Mouse (Mus musculus): ENCODE data around the gene Cst6. TPM values are rescaled to one million over a fixed set of nuclear protein-coding genes. Genes with fewer than 3 reads are reported as not detected.
"Not testable (repeated sequence)": the region's sequence is repeated elsewhere in the genome, so short reads cannot be mapped to it uniquely, and the experiment has no call there.

The Cst6 gene
- 7.5 and 11.1 TPM in 2 replicates for polyA plus RNA-seq (2015; fragmentation: Nextera tagmentation; extraction: Ambion mirVana)

GRCm38 (mm10) chr19:5349502-5349873 lies at the start of gene Cst6:
TSS of gene Cst6 (minus strand) at chr19:5349574.
- H3K4me2 ChIP-seq (ENCODE audit: low read length), result peak within 1 kb of the TSS; percentile 68
- not testable (repeated sequence) for ATAC-seq; H3K9me3 ChIP-seq (replicated peaks; ENCODE audit: control insufficient read depth, low read length, poor library complexity, severe bottlenecking); H3K27ac ChIP-seq (ENCODE audit: low read length); H3K27me3 ChIP-seq (ENCODE audit: control insufficient read depth, insufficient read depth, low read depth, low read length); H3K4me1 ChIP-seq (ENCODE audit: control insufficient read depth, insufficient read depth, low read length); H3K36me3 ChIP-seq (ENCODE audit: control insufficient read depth, insufficient read depth, low read length)
- peak within 1 kb of the TSS; percentile 71 for H3K9ac ChIP-seq (ENCODE audit: low read depth, low read length)
- WGBS, result 67% methylated on average over 6 of the region's 6 CpGs
- peak within 1 kb of the TSS; percentile 39 for H3K4me3 ChIP-seq (ENCODE audit: low read depth, low read length)

- H3K9me3 ChIP-seq (replicated peaks; ENCODE audit: control insufficient read depth, low read length, poor library complexity, severe bottlenecking), result no peaks in the 10 kb centered on the region
- H3K4me2 ChIP-seq (ENCODE audit: low read length), result no peak overlapping the region
- H3K4me1 ChIP-seq (ENCODE audit: control insufficient read depth, insufficient read depth, low read length), result peaks cover under 1% of the 10 kb centered on the region; the same call in 1 of the 2 replicates
- WGBS, result 72% methylated on average over 4 of the region's 4 CpGs
- H3K27ac ChIP-seq (ENCODE audit: low read length), result no peak overlapping the region
- no peak overlapping the region for H3K9ac ChIP-seq (ENCODE audit: low read depth, low read length)
- no peak for ATAC-seq
- H3K27me3 ChIP-seq (ENCODE audit: control insufficient read depth, insufficient read depth, low read depth, low read length), result no peaks in the 10 kb centered on the region
- no peaks in the 10 kb centered on the region for H3K36me3 ChIP-seq (ENCODE audit: control insufficient read depth, insufficient read depth, low read length)
- H3K4me3 ChIP-seq (ENCODE audit: low read depth, low read length), result no peak overlapping the region
Observed at GRCm38 (mm10) chr19:5395371-5395770, 46.0 kb upstream of the Cst6 start.

- Histone ChIP-seq H3K4me2 (ENCODE audit: low read length) (no peak overlapping the region), H3K4me1 (ENCODE audit: control insufficient read depth, insufficient read depth, low read length) (peaks cover 12% of the 10 kb centered on the region), H3K36me3 (ENCODE audit: control insufficient read depth, insufficient read depth, low read length) (no peaks in the 10 kb centered on the region), H3K9ac (ENCODE audit: low read depth, low read length) (no peak overlapping the region), H3K4me3 (ENCODE audit: low read depth, low read length) (no peak overlapping the region), H3K9me3 (replicated peaks; ENCODE audit: control insufficient read depth, low read length, poor library complexity, severe bottlenecking) (no peaks in the 10 kb centered on the region), H3K27ac (ENCODE audit: low read length) (no peak overlapping the region), H3K27me3 (ENCODE audit: control insufficient read depth, insufficient read depth, low read depth, low read length) (no peaks in the 10 kb centered on the region)
- 62% methylated on average over 10 of the region's 10 CpGs for WGBS
- ATAC-seq, result no peak
Observed at GRCm38 (mm10) chr19:5394168-5394567, 44.8 kb upstream of the Cst6 start.

- H3K27me3 ChIP-seq (ENCODE audit: control insufficient read depth, insufficient read depth, low read depth, low read length), result no peaks in the 10 kb centered on the region
- peaks cover 13% of the 10 kb centered on the region for H3K4me1 ChIP-seq (ENCODE audit: control insufficient read depth, insufficient read depth, low read length)
- no peaks in the 10 kb centered on the region for H3K9me3 ChIP-seq (replicated peaks; ENCODE audit: control insufficient read depth, low read length, poor library complexity, severe bottlenecking)
- H3K4me2 ChIP-seq (ENCODE audit: low read length), result no peak overlapping the region
- ATAC-seq, result no peak
- no peak overlapping the region for H3K27ac ChIP-seq (ENCODE audit: low read length)
- no peaks in the 10 kb centered on the region for H3K36me3 ChIP-seq (ENCODE audit: control insufficient read depth, insufficient read depth, low read length)
- H3K9ac ChIP-seq (ENCODE audit: low read depth, low read length), result no peak overlapping the region
- 57% methylated on average over 4 of the region's 4 CpGs for WGBS
- H3K4me3 ChIP-seq (ENCODE audit: low read depth, low read length), result no peak overlapping the region
Observed at GRCm38 (mm10) chr19:5392892-5393291, 43.5 kb upstream of the Cst6 start.

- 91% methylated on average over 8 of the region's 8 CpGs for WGBS
- Histone ChIP-seq H3K9me3 (replicated peaks; ENCODE audit: control insufficient read depth, low read length, poor library complexity, severe bottlenecking) (no peaks in the 10 kb centered on the region), H3K27me3 (ENCODE audit: control insufficient read depth, insufficient read depth, low read depth, low read length) (no peaks in the 10 kb centered on the region), H3K9ac (ENCODE audit: low read depth, low read length) (no peak overlapping the region), H3K27ac (ENCODE audit: low read length) (no peak overlapping the region), H3K4me2 (ENCODE audit: low read length) (no peak overlapping the region), H3K4me3 (ENCODE audit: low read depth, low read length) (no peak overlapping the region), H3K4me1 (ENCODE audit: control insufficient read depth, insufficient read depth, low read length) (peaks cover 28% of the 10 kb centered on the region), H3K36me3 (ENCODE audit: control insufficient read depth, insufficient read depth, low read length) (no peaks in the 10 kb centered on the region; the same call in 1 of the 2 replicates)
- no peak for ATAC-seq
Observed at GRCm38 (mm10) chr19:5390416-5390815, 41.0 kb upstream of the Cst6 start.

- Histone ChIP-seq H3K36me3 (ENCODE audit: control insufficient read depth, insufficient read depth, low read length) (no peaks in the 10 kb centered on the region; the same call in 1 of the 2 replicates), H3K27ac (ENCODE audit: low read length) (no peak overlapping the region), H3K4me1 (ENCODE audit: control insufficient read depth, insufficient read depth, low read length) (peaks cover 28% of the 10 kb centered on the region), H3K27me3 (ENCODE audit: control insufficient read depth, insufficient read depth, low read depth, low read length) (no peaks in the 10 kb centered on the region), H3K9me3 (replicated peaks; ENCODE audit: control insufficient read depth, low read length, poor library complexity, severe bottlenecking) (no peaks in the 10 kb centered on the region), H3K9ac (ENCODE audit: low read depth, low read length) (no peak overlapping the region; the same call in 1 of the 2 replicates), H3K4me2 (ENCODE audit: low read length) (peak overlapping the region; percentile 70), H3K4me3 (ENCODE audit: low read depth, low read length) (peak overlapping the region; percentile 71)
- 52% methylated on average over 12 of the region's 12 CpGs for WGBS
- no peak for ATAC-seq
Observed at GRCm38 (mm10) chr19:5389647-5390046, 40.3 kb upstream of the Cst6 start.

GRCm38 (mm10) chr19:5388588-5389242 lies 39.3 kb upstream of the Cst6 start, which contains the start of gene Sart1:
TSS of gene Sart1 (minus strand) at chr19:5388703.
- peak within 1 kb of the TSS; percentile 71 for H3K4me3 ChIP-seq (ENCODE audit: low read depth, low read length)
- peak within 1 kb of the TSS; percentile 82 for H3K27ac ChIP-seq (ENCODE audit: low read length)
- peak within 1 kb of the TSS; percentile 74 for H3K4me2 ChIP-seq (ENCODE audit: low read length)
- H3K9ac ChIP-seq (ENCODE audit: low read depth, low read length), result peak within 1 kb of the TSS; percentile 81
- no peaks in the 10 kb centered on the region for H3K27me3 ChIP-seq (ENCODE audit: control insufficient read depth, insufficient read depth, low read depth, low read length)
- H3K36me3 ChIP-seq (ENCODE audit: control insufficient read depth, insufficient read depth, low read length), result peaks cover 8% of the 10 kb centered on the region
- ATAC-seq, result peak; percentile 96
- no peaks in the 10 kb centered on the region for H3K9me3 ChIP-seq (replicated peaks; ENCODE audit: control insufficient read depth, low read length, poor library complexity, severe bottlenecking)
- 3% methylated on average over 43 of the region's 43 CpGs for WGBS
- H3K4me1 ChIP-seq (ENCODE audit: control insufficient read depth, insufficient read depth, low read length), result peaks cover 28% of the 10 kb centered on the region

- peak; percentile 41 for ATAC-seq
- Histone ChIP-seq H3K36me3 (ENCODE audit: control insufficient read depth, insufficient read depth, low read length) (peaks cover 15% of the 10 kb centered on the region), H3K4me1 (ENCODE audit: control insufficient read depth, insufficient read depth, low read length) (peaks cover 28% of the 10 kb centered on the region), H3K27me3 (ENCODE audit: control insufficient read depth, insufficient read depth, low read depth, low read length) (no peaks in the 10 kb centered on the region), H3K27ac (ENCODE audit: low read length) (peak overlapping the region; percentile 77), H3K4me2 (ENCODE audit: low read length) (peak overlapping the region; percentile 74), H3K4me3 (ENCODE audit: low read depth, low read length) (peak overlapping the region; percentile 71), H3K9ac (ENCODE audit: low read depth, low read length) (peak overlapping the region; percentile 76), H3K9me3 (replicated peaks; ENCODE audit: control insufficient read depth, low read length, poor library complexity, severe bottlenecking) (no peaks in the 10 kb centered on the region)
- under 1% methylated on average over 41 of the region's 43 CpGs for WGBS
Observed at GRCm38 (mm10) chr19:5388011-5388441, 38.7 kb upstream of the Cst6 start.

- Histone ChIP-seq H3K9ac (ENCODE audit: low read depth, low read length) (no peak overlapping the region), H3K27me3 (ENCODE audit: control insufficient read depth, insufficient read depth, low read depth, low read length) (no peaks in the 10 kb centered on the region), H3K4me2 (ENCODE audit: low read length) (no peak overlapping the region), H3K27ac (ENCODE audit: low read length) (no peak overlapping the region), H3K36me3 (ENCODE audit: control insufficient read depth, insufficient read depth, low read length) (peaks cover 42% of the 10 kb centered on the region), H3K4me3 (ENCODE audit: low read depth, low read length) (no peak overlapping the region), H3K9me3 (replicated peaks; ENCODE audit: control insufficient read depth, low read length, poor library complexity, severe bottlenecking) (no peaks in the 10 kb centered on the region), H3K4me1 (ENCODE audit: control insufficient read depth, insufficient read depth, low read length) (peaks cover 21% of the 10 kb centered on the region)
- WGBS, result 91% methylated on average over 8 of the region's 8 CpGs
- no peak for ATAC-seq
Observed at GRCm38 (mm10) chr19:5384715-5385114, 35.3 kb upstream of the Cst6 start.

All from midbrain, embryonic 16.5 days (tissue).